Mouse (Mus musculus) thymus, postnatal 14 days (tissue): Measurements from ENCODE around the gene Slc25a1.

Experiments used
- DNase-seq: peaks from one replicate; pipeline ENCODE4 v3.0.0; 2021

Slc25a1 gene

DNA sequence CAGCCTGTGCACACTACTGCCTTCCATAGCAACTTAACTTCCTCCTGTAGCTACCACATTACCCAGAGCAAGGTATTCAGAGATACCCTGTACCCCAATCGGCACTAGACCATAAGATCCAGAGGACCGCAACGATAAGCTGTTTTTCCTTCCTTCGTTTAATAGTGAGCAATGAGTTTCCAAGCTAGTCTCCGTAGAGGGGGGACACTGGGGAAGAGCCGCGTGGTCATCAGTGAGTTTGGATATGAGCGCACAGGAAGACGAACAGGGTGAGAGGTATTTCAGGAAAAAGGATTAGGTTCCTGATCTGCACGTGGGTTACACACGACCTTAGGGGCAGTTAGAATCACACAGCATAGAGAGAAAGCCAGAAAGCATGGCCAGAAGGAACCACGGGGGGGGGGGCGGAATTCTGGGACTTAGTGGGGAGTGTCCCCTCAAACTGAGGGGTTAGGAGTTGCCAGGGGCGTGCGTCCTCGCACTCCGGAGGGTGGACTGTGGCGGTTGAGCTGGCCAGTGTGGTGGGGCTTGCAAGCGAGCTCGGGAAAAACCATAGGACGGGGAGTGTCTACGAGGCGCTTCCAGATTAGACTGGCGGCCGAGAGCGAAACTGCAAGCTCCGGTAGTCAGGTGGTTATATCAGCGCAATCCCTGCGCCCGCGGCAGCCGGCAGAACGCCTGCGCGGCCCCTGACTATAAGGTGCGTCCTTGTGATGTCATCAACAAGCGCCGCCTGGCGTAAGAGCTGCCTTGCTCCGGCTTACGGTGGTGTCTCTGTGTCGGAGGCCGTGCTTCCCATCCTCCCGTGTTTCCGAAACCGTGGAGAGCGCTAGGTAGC is 6.5 kb downstream of the Slc25a1 start:
- DNase-seq, result peak; percentile 96

DNA sequence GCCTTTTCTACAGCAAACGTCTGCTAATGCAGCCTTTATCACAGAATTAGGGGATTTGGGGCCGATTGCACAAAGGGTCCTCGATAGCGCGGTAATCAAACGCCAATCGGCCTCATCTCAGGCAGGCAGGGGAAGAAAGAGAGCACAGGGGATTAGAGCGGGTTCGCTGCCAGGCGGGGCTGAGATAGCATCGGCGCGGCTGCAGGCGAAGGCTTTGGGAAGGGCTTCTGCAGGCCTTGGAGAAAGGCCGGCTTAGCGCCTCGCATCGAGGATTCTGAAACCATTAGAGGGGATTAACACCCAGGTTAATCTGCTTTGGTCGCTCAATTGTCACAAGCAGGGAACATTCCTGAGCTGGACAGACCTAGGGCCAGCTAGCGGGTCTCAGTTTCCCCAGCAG is 7.4 kb downstream of the Slc25a1 start:
- DNase-seq, result no peak

DNA sequence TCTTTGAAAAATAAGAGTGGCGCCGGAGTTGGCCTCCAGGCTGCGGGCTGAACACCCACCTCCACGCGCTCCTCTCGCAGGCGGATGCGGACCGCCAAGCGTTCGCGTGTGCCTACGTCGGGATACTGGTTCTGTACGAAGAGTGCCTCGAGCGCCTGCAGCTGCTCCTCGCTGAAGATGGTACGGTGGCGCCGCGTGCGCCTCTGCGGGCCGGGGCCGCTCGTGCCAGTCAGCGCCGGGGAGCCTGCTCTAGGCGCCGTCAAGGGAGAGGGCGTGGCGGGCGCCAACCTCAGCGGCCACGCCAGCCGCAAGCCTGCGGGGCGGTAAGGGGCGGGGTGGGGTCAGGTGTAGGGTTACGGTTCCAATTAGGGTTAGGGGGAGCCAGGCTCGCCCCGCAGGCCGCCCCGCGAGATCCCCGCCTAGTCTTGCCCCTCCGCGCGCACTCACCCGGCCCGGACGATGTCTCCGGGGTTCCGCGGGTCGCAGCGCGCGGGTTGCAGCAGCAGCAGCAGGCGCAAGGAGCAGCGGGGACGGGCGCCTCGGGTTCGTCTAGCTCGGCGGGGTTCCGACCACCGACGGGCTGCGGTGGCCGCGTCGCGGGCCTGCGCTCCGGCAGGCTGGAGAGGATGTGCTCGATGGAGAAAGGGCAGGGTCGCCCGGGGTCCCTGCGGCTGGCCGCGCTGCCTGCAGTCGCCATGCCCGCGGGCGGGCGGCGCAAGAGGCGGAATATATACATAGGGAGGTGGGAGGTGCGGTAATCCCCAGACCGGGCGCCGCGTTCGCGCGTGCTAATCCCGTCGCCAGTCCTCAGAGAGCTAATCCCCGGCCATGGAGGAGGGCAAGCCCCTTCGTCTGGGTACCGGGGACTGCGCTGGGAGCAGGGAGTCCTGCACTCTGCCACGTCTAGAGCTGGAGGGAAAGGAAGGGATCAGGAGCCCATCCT is 13.4 kb downstream of the Slc25a1 start, which contains the start of gene Gsc2:
Gsc2 (minus strand) TSS at position 753 of the 943 bp plus-strand sequence.
- DNase-seq, result peak; percentile 41

DNA sequence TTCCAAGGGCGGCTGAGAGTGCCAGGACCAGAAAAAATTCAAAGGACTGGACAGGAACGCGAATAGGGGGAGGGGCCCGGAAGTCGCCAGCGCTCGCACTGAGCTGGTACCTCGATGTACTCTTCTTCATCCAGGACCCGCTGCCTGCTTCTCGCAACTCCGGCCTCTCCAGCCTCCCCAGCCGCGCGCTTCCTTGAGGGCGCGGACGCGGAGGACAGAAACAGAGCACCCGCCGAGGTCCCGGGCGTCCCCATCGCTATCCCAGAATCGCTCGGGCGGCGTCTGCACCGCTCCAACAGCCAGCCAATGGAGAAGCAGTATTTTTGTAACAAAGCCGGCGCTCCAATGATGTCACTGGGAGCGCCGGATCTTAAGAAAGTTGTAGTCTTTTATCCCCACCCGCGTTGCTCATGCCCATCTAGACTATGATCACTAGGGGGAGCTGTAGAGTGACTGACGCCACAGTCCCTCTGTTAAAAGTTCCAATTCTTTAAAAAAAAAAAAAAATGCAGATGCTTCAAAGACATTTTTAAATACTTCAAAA is 16.9 kb downstream of the Slc25a1 start, which contains the start of gene Ess2:
Ess2 (minus strand) TSS at position 297 of the 544 bp plus-strand sequence.
- DNase-seq, result peak; percentile 91

DNA sequence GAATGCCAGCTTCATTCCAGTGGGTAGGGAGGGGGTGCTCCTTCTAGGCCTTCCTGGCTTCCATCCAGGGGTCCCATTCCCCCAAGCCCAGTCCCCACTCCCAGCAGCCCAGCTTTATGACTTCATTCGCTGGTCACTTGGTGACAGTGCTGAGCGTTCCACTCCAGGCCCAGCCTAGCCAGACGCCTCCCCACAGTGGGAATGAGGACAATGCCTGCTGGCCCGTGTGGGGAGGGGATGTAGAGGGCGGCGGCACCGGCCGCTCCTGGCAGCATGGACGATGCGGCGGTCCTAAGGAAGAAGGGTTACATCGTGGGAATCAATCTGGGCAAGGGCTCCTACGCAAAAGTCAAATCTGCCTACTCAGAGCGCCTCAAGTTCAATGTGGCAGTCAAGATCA is 29.6 kb downstream of the Slc25a1 start, which contains the start of the genes Dgcr2 and Tssk2:
Dgcr2 (minus strand) TSS at position 101 of the 400 bp plus-strand sequence.
Tssk2 (plus strand) TSS at position 176 of the 400 bp plus-strand sequence.
- no peak for DNase-seq

DNA sequence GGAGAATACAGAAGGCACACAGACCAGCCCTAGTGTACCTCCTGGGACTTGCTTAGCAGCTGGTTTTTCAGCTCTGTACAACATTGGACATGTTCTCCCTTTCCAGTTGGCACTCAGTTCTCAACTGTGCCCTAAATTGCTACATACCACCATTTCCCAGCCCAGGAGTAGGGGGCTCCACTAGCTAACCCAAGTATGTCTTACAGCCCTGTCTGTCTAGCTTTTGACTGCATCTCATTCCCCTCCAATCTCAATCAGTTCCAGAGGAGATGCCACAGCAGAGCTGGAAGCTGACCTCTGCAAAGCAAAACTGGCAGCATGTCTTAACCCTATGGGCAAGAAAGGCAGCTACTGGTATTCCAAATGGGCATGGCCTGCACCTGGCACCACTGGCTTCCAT is 31.9 kb downstream of the Slc25a1 start:
- no peak for DNase-seq

DNA sequence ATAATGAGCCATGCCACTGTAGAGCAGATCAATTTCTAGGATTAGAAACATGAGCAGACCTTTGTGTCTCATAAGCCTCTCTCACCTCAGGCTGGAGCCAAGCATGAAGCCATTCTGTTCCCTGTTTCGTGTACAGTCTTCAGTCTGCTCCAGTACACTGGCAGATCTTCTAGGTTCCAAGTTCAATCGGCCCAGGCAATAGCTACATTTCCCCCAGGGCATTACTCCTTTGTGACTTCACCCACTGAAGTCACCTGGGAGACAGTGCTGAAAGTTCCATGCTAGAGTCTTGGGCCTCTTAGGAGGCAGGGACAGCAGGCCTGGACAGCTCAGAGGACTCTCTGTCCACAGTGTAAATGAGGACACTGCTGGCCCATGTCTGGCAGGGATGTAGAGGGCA is 34.1 kb downstream of the Slc25a1 start, which contains the start of gene Tssk1:
Tssk1 (plus strand) TSS at position 301 of the 400 bp plus-strand sequence.
- no peak for DNase-seq

DNA sequence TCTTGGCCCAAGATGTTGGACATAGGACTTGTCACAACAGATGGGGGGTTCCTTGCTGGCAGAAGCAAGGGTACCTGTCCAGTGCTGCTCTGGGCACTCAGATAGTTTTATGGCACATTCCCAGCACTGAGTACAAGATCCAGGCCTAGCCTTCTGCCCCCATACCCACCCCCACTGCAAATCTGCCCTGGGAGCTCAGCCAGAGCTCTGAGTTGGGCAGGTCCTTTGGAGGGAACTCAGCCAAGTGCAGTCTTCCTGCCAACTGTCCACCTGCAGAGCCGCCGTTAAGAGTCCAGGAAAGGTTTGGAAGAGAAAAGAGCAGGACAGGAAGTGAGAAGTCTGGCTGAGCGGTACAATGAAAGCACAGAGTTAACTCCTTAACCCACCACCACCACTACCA is 35.4 kb downstream of the Slc25a1 start:
- no peak for DNase-seq

DNA sequence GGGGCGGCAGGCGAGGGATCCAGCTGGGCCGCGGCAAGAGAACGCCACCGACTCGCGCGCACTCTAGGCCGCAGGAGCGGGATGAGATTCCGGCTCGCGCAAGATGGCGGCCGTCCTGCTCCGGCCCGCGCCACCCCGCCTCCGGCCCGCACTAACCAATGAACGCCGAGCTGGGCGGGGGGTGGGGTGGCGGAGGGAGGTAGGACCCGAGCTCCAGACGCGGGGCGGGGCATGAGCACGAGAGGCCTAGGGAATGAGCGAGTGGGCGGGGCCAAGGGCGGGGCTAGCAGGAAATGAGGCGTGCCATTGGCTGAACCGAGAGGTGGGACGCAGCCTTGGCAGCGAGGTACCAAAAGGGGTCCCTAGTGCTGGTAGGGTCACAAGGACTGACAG is 36.5 kb downstream of the Slc25a1 start, which contains the start of gene Gm20518:
Gm20518 (minus strand) TSS at position 105 of the 393 bp plus-strand sequence.
- peak; percentile 100 for DNase-seq

DNA sequence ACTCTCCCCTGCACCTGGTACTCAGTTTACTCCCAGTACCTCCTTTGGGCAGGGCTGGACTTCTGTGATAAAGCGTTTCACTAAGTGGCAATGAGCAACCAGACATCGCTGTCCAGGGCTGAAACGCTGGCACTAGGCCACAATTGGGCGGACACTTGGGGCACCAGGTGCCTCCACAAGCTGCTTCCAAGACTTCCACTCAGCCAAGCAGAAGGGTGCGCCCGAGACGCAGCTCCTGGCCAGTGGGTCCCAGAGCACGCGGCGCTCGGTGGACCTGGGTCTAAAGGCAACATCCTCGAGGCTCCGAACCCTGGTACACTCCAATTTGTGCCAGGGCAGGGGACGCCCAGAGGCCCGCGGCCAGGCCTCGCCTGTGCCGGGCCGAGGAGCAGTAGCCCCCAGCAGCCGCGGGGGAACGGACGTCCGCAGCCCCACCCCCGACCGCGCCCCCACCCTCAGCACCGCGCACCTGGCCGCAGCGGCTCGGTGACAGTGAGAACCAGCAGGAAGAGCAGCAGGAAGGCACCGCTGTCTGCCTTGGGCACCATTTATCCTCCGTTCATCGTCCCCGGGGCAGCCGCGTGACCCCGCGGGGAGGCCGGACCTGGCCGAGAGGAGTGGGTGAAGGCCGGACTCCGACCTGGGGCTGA is 37.0 kb downstream of the Slc25a1 start:
- no peak for DNase-seq

DNA sequence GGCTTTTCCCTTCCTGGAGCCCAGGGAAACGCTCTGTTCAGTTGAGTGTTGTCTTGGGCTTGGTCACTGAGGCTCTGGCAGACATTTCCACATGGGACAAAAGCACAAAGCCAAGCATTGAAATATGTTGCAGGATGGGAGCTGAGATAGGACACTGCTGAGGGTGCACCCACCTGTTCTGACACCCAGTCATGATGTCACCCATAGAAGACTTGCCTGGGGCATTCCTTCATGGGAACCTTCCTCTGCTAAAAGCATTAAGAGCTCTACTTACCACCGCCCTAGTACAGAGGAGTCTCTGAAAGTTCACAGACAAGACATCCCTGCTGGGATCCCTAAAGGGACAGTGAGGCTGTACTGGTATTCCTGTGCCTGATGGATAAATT is 37.7 kb downstream of the Slc25a1 start:
- peak; percentile 15 for DNase-seq

DNA sequence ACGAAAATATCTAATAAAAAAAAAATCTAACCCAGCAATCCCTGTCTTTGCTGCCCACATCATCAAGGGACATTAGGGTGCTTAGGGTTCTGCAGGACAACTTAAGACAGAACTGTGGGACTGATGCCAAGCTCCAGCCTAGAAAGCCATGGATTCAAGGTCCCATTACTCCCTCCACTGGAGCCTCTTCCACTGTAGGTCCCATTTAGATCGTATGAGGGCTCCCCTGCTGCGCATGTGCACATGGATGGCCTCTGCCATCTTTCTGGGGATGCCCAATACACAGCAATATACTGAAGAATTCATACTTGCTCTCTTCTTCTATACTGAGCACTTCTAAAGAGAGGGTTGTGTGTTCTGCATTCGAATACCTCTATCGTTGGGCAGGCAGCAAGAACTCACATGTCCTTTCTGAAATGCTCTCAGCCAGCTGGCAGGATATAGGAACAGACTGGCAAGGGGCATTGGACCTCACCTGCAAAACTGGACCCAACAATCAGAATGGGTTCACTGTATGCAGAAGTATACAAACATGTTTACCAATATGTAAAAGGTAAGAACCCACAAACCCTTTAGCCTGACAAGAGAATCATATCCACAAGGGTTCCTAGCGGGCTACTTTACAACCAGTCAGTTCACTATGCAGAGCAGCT is 38.2 kb downstream of the Slc25a1 start:
- DNase-seq, result no peak

DNA sequence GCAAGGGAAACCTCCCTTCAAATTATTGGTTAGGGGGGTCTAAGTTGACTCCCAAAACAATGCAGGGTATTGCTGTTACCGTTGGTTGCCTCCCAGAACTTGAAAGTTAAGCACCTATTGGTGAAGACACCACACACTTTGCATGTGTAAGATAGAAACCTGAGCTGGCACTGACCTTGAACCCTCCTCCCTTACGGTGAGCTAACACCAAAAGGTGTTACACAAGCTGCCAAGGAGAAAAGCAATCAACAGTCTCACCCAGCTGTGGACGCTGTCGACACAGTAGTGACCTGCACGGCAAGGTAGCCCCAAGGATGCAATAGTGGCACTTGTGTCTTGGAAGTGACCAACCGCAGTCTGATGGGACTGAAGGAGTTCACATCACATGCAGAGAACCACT is 43.9 kb downstream of the Slc25a1 start:
- no peak for DNase-seq

DNA sequence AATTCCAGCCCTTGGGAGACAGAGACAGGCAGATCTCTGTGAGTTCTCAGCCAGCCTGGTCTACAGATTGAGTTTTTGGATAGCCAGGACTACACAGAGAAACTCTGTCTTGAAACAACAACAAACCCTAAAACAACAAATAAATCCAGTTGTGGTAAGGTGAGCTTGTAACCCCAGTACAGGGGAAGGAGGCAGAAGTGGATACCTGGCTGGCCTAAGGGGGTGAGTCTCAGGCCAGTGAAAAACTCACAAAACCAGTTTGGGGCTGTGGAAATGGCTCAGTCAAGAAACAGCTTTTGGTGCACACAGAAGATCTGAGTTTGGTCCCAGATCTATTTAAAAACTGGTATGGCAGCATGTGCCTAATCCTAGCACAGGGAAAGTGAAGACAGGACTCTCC is 45.8 kb downstream of the Slc25a1 start:
- no peak for DNase-seq

DNA sequence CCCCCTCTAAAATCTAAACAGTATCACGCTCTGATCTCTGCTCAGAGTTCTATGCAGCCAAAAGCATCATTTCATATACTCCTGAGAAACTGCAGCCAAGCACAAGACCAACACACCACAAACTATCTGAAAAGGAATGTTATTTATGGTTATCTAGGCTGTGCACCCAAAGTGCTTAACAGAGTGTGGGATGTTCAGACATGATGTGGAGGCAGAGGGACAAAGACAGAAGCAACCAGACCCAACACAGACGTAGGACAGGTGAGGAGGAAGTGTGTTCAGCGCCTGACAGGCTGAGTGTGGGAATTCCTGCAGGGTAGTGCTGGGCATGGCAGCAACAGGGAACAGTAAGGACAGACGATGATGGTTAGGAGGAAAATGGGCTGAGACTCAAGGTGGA is 48.4 kb downstream of the Slc25a1 start:
- no peak for DNase-seq

DNA sequence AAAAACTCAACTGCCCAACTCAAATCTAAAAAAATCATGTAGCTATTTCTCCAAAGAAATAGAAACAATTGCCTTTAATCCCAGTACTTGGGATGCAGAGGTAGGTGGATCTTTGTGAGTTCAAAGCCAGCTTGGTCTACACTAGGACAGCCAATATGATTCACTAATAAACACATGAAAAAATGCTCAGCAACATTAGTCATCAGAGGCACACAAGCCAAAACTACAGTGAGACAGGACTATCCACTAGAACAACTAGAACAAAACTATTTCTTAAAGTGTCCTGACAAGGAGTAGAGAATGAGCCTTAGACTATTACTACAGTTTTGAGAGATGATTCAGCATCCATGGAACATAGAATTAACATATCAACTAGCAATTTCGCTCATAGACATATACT is 51.9 kb downstream of the Slc25a1 start:
- no peak for DNase-seq
